Comparison of ENCODE assay signal across 12 mouse cellular contexts in the genomic region with DNA sequence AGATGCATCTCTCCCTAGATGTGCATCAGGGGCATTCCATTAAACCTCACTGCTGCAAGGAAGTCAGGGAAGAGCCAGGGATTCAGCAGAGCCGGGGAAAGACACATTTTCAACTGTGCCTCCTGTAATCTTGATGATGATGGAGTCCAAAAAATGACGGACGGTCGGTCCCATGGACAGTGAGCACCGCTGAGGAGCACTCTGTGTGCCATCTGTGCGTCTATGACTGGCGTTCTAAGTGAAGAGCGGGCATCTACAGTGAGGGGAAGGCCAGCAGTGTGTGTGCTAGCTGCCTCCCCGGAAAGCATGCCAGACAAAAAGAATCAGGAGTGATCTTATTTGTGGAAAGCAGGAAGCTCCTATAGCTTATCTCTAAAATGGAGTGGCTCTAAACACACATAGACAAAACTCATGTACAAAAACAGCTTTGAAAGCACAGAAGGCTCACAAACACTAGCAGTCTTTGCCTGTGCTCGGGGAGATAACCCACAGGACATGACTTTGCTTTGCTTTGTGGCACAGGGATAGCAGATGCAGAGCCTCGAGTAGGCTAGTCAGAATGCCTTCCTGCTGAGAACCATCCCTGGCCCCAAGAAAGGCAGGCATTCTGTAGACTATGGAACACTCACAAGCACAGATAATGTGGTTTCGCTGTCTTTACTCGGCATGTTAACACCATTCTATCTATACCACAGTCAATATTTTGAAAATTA.
DNase-seq lines count a peak whose midpoint lies in the region; ATAC-seq and TF ChIP-seq lines count a peak whose summit lies in the region.
"Had no signal": no experiment of that assay in that cellular context is flagged by ENCODE, and none has a peak within 500 bp of the region (broad histone marks: within the 10 kb centered on the region; RNA-seq: fewer than 3 reads in every experiment).

No protein-coding gene starts in this region.

- no peak for TF ChIP-seq EP300 in lung, postnatal 0 days (IDR thresholded peaks at IDR 0.05)

- TF ChIP-seq CTCF in lung, postnatal 0 days (IDR thresholded peaks at IDR 0.05): no peak

- no peak overlapping the region for H3K4me3 ChIP-seq in heart, embryonic 10.5 days
- no peak overlapping the region for H3K4me3 ChIP-seq in lung, postnatal 0 days (ENCODE audit: low read depth, low read length)
- no peak overlapping the region for H3K4me3 ChIP-seq in hindbrain, embryonic 15.5 days
- no peak overlapping the region for H3K4me3 ChIP-seq in neural tube, embryonic 12.5 days
- no peak overlapping the region for H3K4me3 ChIP-seq in midbrain, embryonic 14.5 days (replicated peaks; ENCODE audit: low read depth, low read length)
- no peak overlapping the region for H3K4me3 ChIP-seq in midbrain, embryonic 10.5 days
- H3K4me3 ChIP-seq: forebrain, embryonic 13.5 days had no signal

- H3K27ac ChIP-seq in heart, embryonic 10.5 days: peak overlapping the region; percentile 52; the same call in 1 of the 2 replicates
- peak overlapping the region; percentile 58 for H3K27ac ChIP-seq in lung, postnatal 0 days (ENCODE audit: low read length)
- H3K27ac ChIP-seq in hindbrain, embryonic 15.5 days (replicated peaks): peak overlapping the region; percentile 62
- H3K27ac ChIP-seq in neural tube, embryonic 12.5 days: no peak overlapping the region
- H3K27ac ChIP-seq in midbrain, embryonic 14.5 days (replicated peaks; ENCODE audit: low read depth, low read length): no peak overlapping the region
- no peak overlapping the region for H3K27ac ChIP-seq in midbrain, embryonic 10.5 days (replicated peaks)
- H3K27ac ChIP-seq: forebrain, embryonic 13.5 days had no signal

- no peaks in the 10 kb centered on the region for H3K27me3 ChIP-seq in heart, embryonic 10.5 days (ENCODE audit: insufficient read depth, poor library complexity, severe bottlenecking)
- H3K27me3 ChIP-seq in lung, postnatal 0 days (replicated peaks; ENCODE audit: insufficient read depth, low read length): no peaks in the 10 kb centered on the region
- H3K27me3 ChIP-seq in hindbrain, embryonic 15.5 days: no peaks in the 10 kb centered on the region
- no peaks in the 10 kb centered on the region for H3K27me3 ChIP-seq in neural tube, embryonic 12.5 days (replicated peaks)
- H3K27me3 ChIP-seq in midbrain, embryonic 14.5 days (ENCODE audit: control insufficient read depth, insufficient read depth, low read length): peaks cover 8% of the 10 kb centered on the region; the same call in 1 of the 2 replicates
- peaks cover 87% of the 10 kb centered on the region for H3K27me3 ChIP-seq in midbrain, embryonic 10.5 days (ENCODE audit: low read depth, poor library complexity, severe bottlenecking)

- WGBS in heart, embryonic 10.5 days: 56% methylated on average over 13 of the region's 13 CpGs
- WGBS in lung, postnatal 0 days: 42% methylated on average over 13 of the region's 13 CpGs
- WGBS in hindbrain, embryonic 15.5 days: 46% methylated on average over 13 of the region's 13 CpGs
- WGBS in neural tube, embryonic 12.5 days: 46% methylated on average over 13 of the region's 13 CpGs
- 79% methylated on average over 13 of the region's 13 CpGs for WGBS in midbrain, embryonic 14.5 days
- 78% methylated on average over 13 of the region's 13 CpGs for WGBS in midbrain, embryonic 10.5 days

- intact Hi-C loops in heart, postnatal 25 days (cut with DNase I): loop anchor here (5.0 kb wide), 2 partner anchors 125 to 320 kb away; no protein-coding TSS in a partner anchor

- peaks cover 23% of the 10 kb centered on the region for H3K4me1 ChIP-seq in heart, embryonic 10.5 days
- H3K4me1 ChIP-seq in lung, postnatal 0 days (ENCODE audit: insufficient read depth, low read depth, low read length): peaks cover 9% of the 10 kb centered on the region; the same call in 1 of the 2 replicates
- peaks cover 21% of the 10 kb centered on the region; the same call in 1 of the 2 replicates for H3K4me1 ChIP-seq in hindbrain, embryonic 15.5 days (replicated peaks)
- peaks cover 43% of the 10 kb centered on the region for H3K4me1 ChIP-seq in neural tube, embryonic 12.5 days
- no peaks in the 10 kb centered on the region for H3K4me1 ChIP-seq in midbrain, embryonic 14.5 days (ENCODE audit: control insufficient read depth, insufficient read depth, low read length)
- H3K4me1 ChIP-seq in midbrain, embryonic 10.5 days: peaks cover 6% of the 10 kb centered on the region

- ATAC-seq in lung, postnatal 0 days: no peak
- no peak for ATAC-seq in hindbrain, embryonic 15.5 days (ENCODE audit: low FRiP score, low read depth)
- no peak; the same call in 1 of the 2 replicates for ATAC-seq in neural tube, embryonic 12.5 days (ENCODE audit: low FRiP score, low read depth)
- ATAC-seq in midbrain, embryonic 14.5 days (ENCODE audit: low FRiP score, low TSS enrichment): no peak
- ATAC-seq: forebrain, embryonic 13.5 days had no signal

- no peak overlapping the region for H3K4me2 ChIP-seq in lung, postnatal 0 days (replicated peaks; ENCODE audit: low read depth, low read length)
- no peak overlapping the region for H3K4me2 ChIP-seq in hindbrain, embryonic 15.5 days
- peak overlapping the region; percentile 20; the same call in 1 of the 2 replicates for H3K4me2 ChIP-seq in neural tube, embryonic 12.5 days (replicated peaks)
- H3K4me2 ChIP-seq in midbrain, embryonic 14.5 days (ENCODE audit: low read length): no peak overlapping the region
- H3K4me2 ChIP-seq: forebrain, embryonic 13.5 days had no signal

- H3K9ac ChIP-seq in lung, postnatal 0 days (replicated peaks; ENCODE audit: low read depth): no peak overlapping the region
- H3K9ac ChIP-seq in hindbrain, embryonic 15.5 days: no peak overlapping the region
- H3K9ac ChIP-seq in neural tube, embryonic 12.5 days: 0 out of 2 replicates have a peak overlapping the region, but pooled peaks have one; percentile 40
- no peak overlapping the region for H3K9ac ChIP-seq in midbrain, embryonic 14.5 days (replicated peaks; ENCODE audit: low read length)
- H3K9ac ChIP-seq: forebrain, embryonic 13.5 days had no signal

- H3K36me3 ChIP-seq in heart, embryonic 10.5 days: no peaks in the 10 kb centered on the region
- H3K36me3 ChIP-seq in lung, postnatal 0 days (ENCODE audit: insufficient read depth, low read length): no peaks in the 10 kb centered on the region
- H3K36me3 ChIP-seq in hindbrain, embryonic 15.5 days: no peaks in the 10 kb centered on the region
- H3K36me3 ChIP-seq in neural tube, embryonic 12.5 days: no peaks in the 10 kb centered on the region
- no peaks in the 10 kb centered on the region for H3K36me3 ChIP-seq in midbrain, embryonic 14.5 days (ENCODE audit: control insufficient read depth, insufficient read depth, low read length)
- H3K36me3 ChIP-seq in midbrain, embryonic 10.5 days: no peaks in the 10 kb centered on the region

- no peaks in the 10 kb centered on the region for H3K9me3 ChIP-seq in heart, embryonic 10.5 days
- no peaks in the 10 kb centered on the region for H3K9me3 ChIP-seq in lung, postnatal 0 days (ENCODE audit: low read length)
- H3K9me3 ChIP-seq in hindbrain, embryonic 15.5 days: no peaks in the 10 kb centered on the region
- H3K9me3 ChIP-seq in neural tube, embryonic 12.5 days: no peaks in the 10 kb centered on the region
- no peaks in the 10 kb centered on the region for H3K9me3 ChIP-seq in midbrain, embryonic 14.5 days (ENCODE audit: control insufficient read depth, low read length)
- H3K9me3 ChIP-seq in midbrain, embryonic 10.5 days (replicated peaks): no peaks in the 10 kb centered on the region
- H3K9me3 ChIP-seq: forebrain, embryonic 13.5 days had no signal

- DNase-seq in heart, embryonic 10.5 days (ENCODE audit: low spot score): no peak
- no peak for DNase-seq in heart, postnatal 25 days (ENCODE audit: low spot score)
- no peak for DNase-seq in lung, postnatal 0 days (ENCODE audit: low spot score)
- DNase-seq in lung, postnatal 36 days: no peak
- no peak for DNase-seq in midbrain, embryonic 14.5 days
- no peak for DNase-seq in midbrain, embryonic 10.5 days (ENCODE audit: low spot score)
- DNase-seq: cerebellum, adult 2 months; layer of hippocampus, postnatal 36 days; thymus, postnatal 25 days had no signal

Comparison
In these comparisons a context has a peak if more than half of its experiments do, and no peak if none do; other contexts are left out.
1. H3K27ac ChIP-seq: peak in heart, embryonic 10.5 days (single experiment), lung, postnatal 0 days (single experiment) and hindbrain, embryonic 15.5 days (single experiment); none in neural tube, embryonic 12.5 days (single experiment), midbrain, embryonic 14.5 days (single experiment) and midbrain, embryonic 10.5 days (single experiment).